Mouse (Mus musculus) megakaryocyte, embryonic 14.5 days (primary cell): ENCODE data around the gene Tmem120b.
A peak's percentile ranks its signal among the peaks of the same experiment; 100 is the strongest.

Source experiments
- FLI1 ChIP-seq: IDR thresholded peaks from 2 replicates; pipeline ENCODE4 v1.6.1; 2012; ENCODE audit warnings: low read length, inconsistent platforms, mixed read lengths
- GATA1 ChIP-seq: IDR thresholded peaks from 3 replicates; pipeline ENCODE4 v1.6.1; 2012; ENCODE audit warnings: mixed read lengths, low read length, inconsistent platforms, borderline replicate concordance

DNA sequence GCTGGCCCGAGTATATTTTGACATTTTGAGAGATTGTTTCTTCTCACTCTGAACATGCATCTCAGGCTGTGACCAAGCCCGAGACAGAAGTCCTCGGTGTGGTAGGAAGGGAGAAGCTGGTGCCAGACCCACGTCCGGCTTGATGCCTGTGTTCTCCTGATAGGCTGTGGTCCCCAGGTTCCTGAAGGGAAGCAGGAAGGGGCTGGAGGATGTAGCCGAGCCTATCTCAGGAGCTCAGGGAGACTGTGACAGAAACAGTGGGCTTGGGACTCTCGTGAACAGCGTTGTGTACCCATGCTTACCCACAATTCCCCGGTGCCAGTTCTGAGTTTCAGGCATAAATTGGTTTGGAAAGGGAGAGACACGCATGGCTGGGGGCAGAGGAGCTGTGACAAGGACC lies 50.6 kb downstream of the Tmem120b start:
- peak; percentile 95 for TF ChIP-seq GATA1
- TF ChIP-seq FLI1: peak; percentile 85
